Mouse (Mus musculus): ENCODE results near the gene Enpp5. TPM values are rescaled to one million over a fixed set of nuclear protein-coding genes. Genes with fewer than 3 reads are reported as not detected.

The Enpp5 gene
- total RNA-seq (2021) (10 to 100 TPM; 59.2 to 63.9 TPM), polyA plus RNA-seq (2012; rRNA removed) (8.6 and 9.2 TPM in 2 replicates)
- long read RNA-seq, transcript Enpp5-203 (4 exons, 2,490 nt): minor isoform, 18 of 67 reads
- long read RNA-seq, transcript Enpp5-201 (4 exons, 2,534 nt): major isoform, 30 of 67 reads
- long read RNA-seq, partial matches to known transcripts: 13 of 67 reads
- long read RNA-seq, other reads (novel, unspliced or antisense): 6 of 67 reads

DNA sequence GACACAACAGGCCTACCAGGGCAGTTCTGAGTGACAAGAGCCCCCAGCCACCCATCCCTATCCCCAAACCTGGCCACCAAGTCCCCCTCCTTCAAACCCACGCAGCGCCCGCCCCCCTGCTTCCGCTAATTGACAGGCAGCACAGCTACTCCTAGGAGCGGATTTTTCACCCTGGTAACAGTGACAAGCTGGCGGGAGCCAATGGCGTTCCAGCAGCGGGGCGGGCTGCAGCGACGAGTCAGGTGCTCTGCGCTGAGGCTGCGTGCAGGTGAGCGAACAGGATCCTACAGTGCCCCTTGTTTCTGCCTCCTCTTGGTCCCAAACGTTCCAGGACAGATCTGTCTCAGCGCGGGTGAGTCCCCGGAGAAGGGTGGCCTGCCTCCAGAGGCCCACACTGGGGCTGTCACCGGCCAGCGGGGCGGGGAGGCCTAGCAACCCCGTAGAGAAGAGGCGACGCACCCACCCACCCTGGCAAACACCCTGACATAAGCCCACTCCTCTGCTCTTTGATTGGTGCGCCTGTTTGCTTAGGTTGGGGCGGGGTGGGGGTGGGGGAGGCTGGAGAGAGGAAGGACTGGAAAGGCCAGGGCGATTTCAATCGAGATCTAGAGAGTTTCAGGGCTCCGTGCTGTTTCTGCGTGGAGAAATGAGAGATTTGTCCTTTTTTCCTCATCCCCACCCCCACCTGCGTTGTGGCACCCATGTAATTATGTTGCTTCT lies at the start of gene Enpp5:
TSS of gene Enpp5 (plus strand) at position 183 of the 720 bp plus-strand sequence.
- peak; percentile 91 for DNase-seq

GRCm38 (mm10) chr17:44029616-44030015 lies 49.0 kb upstream of the Enpp5 start:
- DNase-seq: no peak

DNA sequence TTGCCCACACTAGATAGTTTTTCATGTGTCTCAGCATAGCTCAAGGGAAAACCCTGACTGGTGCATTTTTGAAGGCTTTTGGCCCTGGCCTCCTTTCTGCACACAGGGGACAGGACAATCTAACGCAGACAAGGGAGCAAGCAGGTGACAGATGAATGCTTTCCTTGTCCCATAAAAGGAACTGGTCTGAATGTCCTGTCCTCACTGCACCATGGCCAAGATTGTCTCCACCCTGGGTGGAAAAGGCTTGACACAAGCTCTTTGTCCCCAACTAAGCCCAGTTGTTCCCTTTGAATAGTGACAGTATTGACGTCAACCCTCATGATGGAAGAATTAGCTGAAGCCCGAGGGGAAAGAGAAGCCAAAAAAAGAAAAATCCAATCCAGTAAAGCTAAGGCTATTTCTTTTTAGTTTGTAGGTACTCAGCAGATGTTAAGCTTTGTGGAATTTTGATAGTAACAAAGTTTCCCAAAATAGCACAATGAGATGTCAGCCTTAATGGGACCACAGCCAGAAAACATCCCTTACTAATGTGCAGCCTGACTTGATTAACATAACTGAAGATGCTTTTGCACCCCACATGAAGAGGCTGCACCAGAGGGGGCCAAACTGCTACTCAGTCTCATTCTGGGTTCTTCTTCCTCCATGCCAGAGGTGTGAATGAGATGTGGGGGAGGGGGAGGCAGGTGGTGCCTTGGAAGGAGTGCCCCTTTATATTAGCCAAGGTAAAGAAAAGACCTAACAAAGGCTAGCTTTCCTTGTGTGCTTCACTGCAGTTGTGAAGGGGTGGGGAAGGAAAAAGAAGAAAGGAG lies 47.6 kb upstream of the Enpp5 start:
- peak; percentile 18 for DNase-seq

DNA sequence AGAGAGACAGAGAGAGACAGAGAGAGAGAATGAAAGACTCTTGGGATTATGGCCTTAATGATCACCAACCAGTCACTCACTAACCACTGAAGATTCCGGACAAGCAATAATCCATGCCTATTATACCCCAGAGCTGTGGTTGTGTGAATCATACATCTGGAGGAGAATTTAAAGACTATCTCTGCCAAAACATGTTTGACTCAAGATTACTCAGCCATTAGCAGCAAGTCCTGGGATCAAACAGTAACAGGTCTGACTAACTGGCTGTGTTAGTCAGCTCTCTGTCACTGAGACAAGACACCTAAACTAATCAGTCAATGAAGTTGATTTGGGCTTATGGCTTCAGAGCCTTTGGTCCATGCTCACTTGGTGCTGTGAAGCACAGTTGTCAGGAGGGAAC lies 43.6 kb upstream of the Enpp5 start:
- peak; percentile 48 for DNase-seq

DNA sequence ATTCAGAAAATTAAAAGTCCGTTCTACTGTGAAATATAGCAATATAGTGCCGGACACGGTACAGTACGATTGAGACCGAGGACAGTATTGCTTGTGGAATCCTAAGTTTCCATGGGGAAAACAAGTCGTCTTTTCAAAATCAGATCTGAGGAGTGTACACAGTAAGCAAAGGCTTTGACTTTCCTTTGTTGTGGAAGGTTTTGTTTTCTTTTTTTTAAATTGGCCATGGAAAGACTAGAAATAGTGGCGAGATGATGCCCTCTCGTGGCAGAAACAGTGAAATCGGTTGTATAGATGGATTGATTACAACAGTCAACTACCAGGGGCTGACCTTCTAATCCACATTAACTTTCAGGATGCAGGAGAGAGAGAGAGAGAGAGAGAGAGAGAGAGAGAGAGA lies 40.0 kb upstream of the Enpp5 start:
- peak; percentile 21 for DNase-seq

- DNase-seq: no peak
Observed at GRCm38 (mm10) chr17:44040449-44040848, 38.2 kb upstream of the Enpp5 start.

DNA sequence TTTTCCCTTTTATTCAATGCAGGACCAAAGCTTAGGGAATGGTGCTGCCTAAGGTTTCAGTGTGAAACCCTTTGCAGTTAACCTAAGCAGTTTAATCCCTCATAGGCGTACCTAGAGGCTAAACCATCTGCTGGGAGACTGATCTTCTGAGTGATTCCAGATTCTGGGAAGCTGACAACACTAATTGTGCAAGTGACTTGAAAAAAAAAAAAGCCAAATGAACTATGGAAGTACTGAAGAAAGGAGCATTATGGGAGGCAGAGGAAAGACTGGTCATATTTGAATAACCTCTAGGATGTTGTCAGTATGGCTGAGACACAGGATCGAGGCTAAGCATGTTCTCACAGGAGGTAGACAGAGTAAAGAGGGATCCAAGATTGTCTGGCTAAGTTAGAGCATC lies 36.3 kb upstream of the Enpp5 start:
- no peak for DNase-seq

DNA sequence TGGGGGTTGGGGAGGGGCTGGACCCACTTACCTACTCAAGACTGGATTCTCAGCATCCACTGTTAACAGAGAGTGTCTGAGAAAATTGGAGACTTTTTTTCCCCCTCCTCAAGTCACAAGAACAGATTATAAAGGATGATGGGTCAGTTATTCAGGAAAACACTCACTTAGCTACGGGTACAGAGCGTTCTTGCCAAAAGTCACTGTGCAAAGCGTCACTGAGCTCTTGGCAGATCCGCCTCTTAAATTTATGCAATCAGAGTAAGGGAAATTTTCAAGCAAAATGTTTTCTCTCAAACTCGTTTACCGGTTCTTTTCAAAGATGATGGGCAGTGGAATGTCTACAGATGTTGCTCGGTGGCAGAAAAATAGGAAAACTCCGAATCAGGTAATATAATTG lies 35.8 kb upstream of the Enpp5 start:
- DNase-seq: no peak

- no peak for DNase-seq
Observed at GRCm38 (mm10) chr17:44053427-44053826, 25.2 kb upstream of the Enpp5 start.

- no peak for DNase-seq
Observed at GRCm38 (mm10) chr17:44057123-44057522, 21.5 kb upstream of the Enpp5 start.

DNA sequence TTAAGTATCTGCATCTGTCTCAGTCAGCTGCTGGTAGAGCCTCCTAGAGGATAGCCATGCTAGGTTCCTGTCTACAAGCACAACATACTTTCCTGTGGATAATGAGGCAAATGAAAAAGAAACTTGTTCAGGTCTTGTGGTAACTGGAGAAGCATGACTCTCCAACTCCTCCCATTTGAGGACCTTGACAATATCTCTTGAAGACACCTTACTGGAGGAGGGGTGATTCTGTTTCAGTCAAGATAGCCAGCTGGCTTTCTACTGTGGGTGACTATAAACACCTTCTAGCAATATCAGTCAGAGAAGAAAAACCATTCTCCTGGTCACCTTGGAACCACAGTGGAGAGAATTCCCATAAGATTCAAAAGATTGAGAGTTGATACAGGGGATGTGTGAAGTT lies 20.5 kb upstream of the Enpp5 start:
- DNase-seq: no peak

DNA sequence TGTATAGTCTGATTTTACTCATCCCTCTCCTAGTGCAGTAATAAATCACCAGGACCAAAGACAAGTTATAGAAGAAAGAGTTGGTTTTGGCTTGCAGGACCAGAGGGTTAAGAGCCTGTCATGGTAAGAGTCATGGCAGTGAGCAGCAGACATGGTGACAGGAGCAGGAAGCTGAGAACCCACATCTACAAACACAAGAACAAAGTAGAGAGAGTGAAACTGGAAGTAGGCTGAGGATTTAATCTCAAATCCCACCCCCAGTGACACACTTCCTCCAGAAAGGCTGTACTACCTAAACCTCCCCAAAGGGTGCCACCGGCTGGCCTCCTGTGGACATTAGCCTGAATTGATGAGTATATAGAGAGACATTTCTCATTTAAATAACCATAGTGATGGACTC lies 17.8 kb upstream of the Enpp5 start:
- no peak for DNase-seq

DNA sequence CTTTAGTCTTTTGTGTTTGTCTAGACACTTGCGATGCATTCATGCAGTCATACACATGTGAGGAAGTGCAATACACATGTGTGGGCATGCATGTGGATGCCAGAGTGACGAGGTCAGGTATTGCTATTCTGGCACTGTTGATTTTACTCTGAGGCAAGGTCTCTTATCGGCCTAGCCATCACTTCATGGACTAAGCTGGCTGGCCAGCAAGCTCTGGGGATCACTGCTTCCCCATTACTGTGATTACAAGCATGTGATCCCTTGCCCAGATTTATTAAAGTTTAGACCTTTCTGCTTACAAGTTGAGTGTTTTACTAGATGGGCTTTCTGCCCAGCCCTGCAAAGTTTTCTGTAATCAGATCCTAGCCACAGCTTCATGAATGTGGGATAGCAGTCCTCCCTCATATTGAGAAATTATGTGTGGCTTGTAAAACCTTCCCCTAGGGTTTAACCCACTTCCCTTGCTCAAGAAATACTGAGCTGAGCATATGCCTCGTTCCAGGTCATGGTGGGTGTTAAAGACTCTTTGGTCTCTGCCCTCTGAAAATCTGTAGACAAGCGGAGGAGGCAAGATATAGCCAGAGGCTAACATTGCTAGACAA lies 17.2 kb upstream of the Enpp5 start:
- no peak for DNase-seq

- no peak for DNase-seq
Observed at GRCm38 (mm10) chr17:44068876-44069275, 9.7 kb upstream of the Enpp5 start.

DNA sequence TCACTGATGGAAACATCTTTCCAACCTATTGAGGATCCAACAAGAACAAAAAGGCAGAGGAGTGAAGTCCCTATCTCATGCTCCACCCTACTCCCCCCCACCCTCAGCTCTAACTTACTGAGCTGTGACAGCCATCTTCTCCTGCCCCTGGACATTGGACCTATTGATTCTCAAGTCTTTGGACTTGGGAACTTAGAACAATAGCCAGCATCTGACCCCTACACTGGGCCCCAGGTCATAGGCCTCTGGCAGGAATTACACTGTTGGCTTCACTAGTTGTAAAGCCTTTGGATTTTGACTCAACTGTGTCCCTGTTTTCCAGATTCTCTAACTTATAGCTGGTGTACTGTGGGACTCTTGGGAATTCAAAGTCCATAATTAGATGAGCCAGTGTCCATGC lies 6.9 kb upstream of the Enpp5 start:
- DNase-seq: no peak

DNA sequence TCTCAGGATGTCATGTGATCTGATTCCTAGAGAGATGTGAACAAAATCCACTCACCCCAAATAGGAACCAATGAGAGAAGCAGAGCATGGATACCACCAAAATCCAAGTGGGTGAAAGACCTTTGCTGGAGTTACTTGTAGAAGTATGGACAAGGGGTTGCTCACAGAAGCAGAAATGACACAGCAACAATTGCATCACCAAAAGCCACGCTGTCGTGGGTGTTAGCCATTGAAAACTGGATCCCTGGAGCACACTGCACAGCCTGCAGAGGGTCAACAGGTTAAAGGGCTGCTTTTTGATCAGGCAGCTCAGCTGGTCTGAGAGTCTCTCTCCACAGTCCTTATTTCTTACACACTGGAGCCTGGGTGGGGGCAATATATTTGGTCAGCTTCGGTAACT lies 3.0 kb upstream of the Enpp5 start:
- DNase-seq: no peak

DNA sequence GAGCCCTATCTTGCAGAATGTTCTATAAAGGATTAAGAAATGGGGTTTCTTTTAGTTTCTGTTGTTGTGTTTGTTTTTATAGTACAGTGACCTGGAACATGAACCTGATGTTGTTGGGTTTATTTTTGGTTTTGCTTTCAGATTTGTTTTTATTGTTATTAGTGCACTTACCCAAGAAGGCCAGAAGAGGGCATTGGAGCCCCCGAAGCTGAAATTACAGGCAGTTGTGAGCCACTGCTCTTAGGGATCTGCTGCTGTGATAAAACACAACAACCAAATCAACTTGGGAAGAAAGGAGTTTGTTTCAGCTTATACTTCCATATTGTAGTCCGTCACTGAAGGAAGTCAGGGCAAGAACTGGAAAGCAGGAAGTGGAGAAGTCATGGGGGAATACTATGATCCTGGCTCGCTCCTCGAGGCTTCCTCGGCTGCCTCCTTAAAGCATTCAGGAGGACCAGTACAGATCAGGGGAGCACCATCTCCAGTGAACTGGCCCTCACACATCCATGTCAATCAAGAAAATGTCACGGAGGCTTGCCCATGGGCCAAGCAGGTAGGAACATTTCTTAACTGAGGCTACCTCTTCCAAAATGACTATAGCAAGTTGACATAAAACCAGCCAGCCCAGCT lies 2.4 kb upstream of the Enpp5 start:
- DNase-seq: peak; percentile 19

DNA sequence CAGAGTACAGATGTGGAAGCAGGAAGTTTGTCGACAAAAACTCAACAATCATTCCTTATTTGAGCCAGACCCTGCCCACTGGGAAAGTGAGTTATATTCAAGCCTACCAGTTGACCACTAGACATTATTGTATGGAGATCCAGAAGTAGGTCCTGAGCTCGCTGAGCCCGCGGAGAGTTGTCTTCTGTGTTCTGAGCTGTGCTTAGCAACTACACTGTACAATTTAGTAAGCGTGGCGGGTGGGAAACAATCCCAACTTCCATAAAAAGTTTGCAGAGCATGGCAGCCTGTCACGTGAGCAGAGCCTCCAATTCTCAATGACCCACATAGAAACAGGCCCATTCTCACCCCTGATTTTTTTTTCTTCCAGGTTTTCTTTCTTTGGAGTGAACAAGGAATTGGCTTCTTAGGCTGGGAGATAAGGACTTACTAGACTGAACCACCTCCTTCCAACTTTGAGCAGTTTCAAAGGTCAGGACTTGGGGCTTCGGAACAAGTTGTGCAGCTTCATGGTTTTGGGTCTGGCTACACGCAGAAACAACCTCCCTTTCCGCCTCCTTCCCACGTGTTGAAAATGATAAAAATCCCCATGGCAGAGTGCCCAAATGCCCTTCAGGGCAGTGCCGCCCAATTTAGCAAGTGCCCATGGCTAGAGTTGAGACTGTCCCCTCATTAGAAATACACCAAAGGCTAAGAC lies 1.3 kb upstream of the Enpp5 start:
- DNase-seq: peak; percentile 24

DNA sequence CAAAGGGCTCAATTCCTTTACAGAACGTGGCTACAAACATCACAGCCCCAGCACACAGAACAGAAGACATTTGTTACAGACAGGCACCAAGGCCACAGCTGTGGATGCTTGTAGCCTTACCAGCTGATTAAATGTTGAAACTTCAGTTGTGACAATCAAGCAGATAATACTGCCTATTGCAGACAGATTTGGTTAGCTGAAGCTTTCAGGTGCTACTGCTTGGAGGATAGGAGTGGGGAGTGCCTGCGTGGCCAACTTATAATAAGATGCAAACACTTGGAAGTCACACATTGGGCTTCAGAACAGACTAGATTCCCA lies 811 bp upstream of the Enpp5 start:
- no peak for DNase-seq

DNA sequence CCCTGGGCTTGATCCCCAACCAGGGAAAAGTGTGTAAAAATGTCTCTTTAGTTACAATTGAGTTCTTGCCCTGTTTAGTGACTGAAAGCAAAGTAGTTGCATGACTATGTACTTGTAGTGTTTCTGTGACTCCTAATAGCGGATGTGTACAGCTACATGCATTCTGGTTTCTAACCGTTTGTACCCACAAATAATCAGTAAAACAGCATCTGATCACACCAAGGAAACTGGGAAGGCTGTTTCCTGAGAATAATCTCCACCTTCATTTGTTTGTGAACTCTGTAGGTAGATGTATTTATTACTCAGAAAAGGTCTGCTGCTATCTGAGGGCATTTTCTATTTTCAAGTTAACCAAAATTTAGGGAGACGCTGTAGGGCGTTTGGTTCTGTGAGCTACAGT lies 4.5 kb downstream of the Enpp5 start:
- DNase-seq: no peak

- DNase-seq: no peak
Observed at GRCm38 (mm10) chr17:44088226-44088625, 9.6 kb downstream of the Enpp5 start.

GRCm38 (mm10) chr17:44090916-44091315 lies 12.3 kb downstream of the Enpp5 start:
- no peak for DNase-seq

Data from adrenal gland, adult 2 months (tissue).